Mouse (Mus musculus) cerebellum, adult 8-10 months (tissue): ENCODE data around the gene P2rx2.

Source experiments
- DNase-seq: peaks from one replicate; pipeline ENCODE4 v3.0.0; 2022

Gene P2rx2

GRCm38 (mm10) chr5:110342648-110343284, at the start of gene P2rx2:
Gene P2rx2 (minus strand): TSS chr5:110343212.
- DNase-seq, result no peak

DNA sequence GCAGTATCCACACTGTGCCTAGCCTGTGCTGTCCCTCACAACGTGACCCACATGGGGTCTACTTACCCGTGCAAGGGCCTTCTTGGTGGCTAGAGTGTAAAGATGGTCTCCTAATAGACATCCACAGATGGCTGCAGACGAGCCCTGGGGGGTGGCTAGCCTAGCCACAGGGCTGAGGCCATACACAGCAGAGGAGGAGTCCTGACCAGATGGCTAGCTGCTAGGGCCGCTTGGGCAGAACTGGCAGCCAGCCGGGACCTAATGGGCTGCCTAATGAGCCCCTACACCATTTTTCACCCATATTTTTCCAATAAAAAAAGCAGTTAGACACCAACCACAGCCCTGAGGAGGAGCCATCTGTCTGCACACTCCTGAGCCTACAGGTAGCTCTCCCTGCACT, 49.7 kb upstream of the P2rx2 start:
- DNase-seq, result peak; percentile 75

DNA sequence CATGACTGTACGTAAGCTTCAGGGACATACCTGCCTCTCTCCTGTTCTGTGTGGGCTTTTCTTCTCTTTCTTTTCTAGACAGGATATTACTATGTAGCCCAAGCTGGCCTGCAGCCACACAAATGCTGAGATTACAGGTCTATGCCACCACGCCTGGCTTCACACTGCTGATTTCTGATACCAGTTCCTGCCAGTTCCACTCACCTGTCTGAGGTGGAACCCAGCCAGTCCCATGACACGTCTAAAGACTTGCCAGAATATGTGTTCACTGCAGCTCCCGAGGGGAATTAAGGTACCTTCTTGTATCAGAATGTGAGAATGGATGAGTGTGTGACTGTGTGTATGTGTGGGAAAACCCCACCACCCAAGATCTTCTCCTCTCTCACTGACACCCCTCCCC, 47.6 kb upstream of the P2rx2 start:
- peak; percentile 58 for DNase-seq

GRCm38 (mm10) chr5:110387332-110387731, 44.3 kb upstream of the P2rx2 start:
- no peak for DNase-seq

- peak; percentile 65 for DNase-seq
Observed at GRCm38 (mm10) chr5:110386371-110387330, 43.6 kb upstream of the P2rx2 start.

GRCm38 (mm10) chr5:110385263-110385662, 42.3 kb upstream of the P2rx2 start:
- DNase-seq, result no peak

DNA sequence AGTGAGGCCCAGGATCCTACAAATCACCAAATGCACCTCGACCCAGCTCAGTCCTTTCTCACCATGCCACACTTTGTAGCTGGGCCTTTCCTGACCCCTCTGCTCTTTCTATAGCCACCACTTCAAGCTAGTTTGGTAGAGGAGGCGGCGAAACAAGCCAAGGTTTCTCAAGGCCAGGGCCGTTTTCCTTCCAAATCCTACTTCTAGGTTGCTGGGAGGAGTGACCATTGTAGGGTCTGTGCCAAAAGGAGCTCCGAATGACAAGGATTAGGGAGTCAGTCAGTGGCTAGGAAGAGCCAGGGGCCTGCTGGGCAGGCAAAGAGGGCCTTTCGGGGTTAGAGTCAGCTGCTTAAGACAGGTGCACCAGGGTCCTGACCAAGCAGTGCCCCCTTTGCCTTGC, 41.5 kb upstream of the P2rx2 start:
- DNase-seq, result no peak

DNA sequence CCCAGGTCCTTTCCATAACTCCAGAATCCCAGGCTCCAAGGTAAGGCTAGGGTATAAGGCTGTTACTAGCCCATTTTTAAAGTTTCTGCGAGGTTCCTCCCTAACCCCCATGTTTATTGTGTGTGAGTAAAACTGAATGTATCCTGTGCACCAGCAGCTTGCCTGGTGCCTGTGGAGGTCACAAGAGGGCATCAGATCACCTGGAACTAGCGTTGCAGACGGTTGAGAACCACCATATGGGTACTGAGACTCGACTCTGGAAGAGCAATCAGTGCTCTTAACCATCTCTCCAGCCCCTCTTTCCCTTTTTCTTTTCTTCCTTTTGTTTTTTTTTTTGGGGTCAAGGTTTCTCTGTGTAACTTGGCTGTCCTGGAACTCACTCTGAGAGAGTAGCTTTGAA, 36.8 kb upstream of the P2rx2 start:
- DNase-seq, result peak; percentile 21

- no peak for DNase-seq
Observed at GRCm38 (mm10) chr5:110379086-110379485, 36.1 kb upstream of the P2rx2 start.

DNA sequence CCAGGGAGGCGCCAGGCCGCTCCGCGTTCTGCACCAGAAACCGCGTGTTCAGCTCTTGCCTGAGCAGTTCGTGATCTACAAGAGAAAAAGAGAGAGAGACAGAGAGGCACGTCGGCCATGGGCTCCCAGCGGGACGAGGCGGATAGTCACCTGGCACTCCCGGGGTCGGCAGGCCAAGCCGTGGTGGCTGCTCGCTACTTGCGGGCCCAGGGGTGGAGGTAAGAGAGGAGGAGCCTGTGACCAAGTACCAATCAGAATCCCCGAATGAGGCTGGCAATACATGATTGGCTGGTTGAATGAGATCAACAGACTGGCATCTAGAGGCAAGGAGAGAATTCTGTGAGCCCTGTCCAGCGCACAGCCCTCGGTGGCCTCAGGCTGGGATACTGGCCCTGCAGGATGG, 35.2 kb upstream of the P2rx2 start:
- DNase-seq, result no peak

DNA sequence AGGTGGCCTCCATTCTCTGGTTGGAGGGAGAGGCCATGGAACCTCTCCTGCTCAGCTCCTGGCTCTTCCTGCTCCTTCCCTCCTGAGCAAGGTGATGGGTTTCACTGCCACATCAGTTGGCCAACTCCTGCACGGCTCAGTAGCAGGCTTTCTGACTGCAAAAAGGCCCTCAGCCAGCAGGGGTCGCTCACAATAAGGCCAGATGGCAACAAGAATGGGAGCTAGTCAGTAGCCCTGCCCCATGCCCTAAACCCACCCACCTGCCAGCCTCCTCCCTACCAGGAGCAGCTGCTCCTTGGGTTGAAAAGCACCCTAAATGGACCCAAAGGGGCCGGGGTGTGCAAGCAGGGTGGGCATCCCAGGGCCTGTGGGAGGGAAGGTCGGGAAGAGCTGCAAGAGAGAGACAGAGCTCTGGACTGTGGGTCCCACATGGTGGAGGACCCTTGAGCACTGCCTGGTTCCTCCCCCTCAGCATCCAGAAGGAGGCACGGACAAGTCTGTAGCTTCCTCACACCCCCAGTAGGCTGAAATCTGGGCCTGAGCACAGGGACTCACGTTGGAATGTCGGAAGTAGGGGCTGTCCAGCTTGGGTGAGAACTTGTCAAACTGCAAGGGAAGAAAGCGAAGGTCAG, 33.9 kb upstream of the P2rx2 start:
- DNase-seq, result peak; percentile 89

DNA sequence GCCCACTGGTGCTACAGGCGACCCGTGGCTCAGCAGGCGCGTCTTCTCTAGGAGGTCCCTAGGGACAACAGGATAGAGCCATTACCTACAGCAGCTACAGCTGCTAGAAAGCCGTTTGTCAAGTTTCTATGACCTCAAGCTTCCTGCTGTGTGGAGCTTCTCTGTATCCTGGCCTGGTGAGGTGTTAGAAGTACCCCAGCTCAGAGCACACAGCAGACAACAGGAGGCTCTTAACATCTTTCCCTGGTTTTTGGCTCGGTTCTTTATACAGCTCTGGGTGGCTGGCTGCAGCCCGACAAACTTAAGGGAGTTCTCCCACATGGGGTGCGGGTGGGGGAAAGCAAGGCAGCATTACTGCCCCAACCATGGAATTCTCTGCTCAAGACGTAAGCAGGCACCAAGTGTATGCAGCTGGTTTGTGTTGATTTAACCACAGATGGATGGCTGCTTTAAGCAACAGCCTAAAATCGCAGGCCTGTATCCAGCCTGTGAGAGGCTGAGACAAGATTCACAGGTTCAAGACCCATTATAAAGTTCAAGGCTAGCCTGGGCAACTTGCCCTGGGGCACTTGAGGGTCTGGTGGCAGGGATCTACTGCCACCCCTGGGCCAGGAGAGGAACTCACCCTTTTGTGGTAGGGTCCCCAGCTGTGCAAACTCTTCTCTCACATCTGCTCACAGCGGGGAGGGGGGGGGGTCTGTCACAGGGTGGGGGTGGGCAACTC, 21.0 kb upstream of the P2rx2 start:
- peak; percentile 18 for DNase-seq

DNA sequence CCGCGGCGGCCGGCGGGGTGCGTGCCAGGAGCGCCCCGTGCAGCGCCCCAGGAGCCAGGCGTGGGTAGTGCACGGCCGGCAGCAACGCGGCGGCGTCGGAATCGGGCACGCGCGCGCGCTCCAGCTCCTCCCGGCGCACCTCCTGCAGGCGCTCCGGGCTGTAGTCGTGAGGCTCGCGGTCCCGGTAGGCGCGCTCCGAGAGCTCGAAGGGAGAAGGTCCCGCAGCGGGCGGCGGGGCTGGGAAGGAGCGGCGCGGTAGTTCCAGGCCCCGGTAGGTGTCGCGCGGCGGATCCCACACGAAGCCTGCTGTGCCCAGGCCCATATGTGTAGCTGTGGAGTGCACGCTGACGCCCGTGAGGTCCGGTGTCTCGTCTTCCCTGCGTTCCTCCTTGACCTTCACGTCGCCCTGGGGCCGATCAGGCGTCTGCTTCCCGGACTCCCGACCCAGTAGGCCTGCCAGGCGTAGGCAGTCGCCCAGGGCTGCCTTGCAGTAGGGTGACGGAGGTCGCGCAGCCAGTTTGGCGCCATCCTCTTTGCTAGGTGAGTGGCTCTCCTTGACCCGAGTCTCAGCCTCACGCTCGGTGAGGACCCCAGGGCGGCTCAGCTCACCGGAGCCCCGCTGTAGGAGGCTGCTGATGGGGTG, 20.3 kb upstream of the P2rx2 start:
- peak; percentile 56 for DNase-seq

DNA sequence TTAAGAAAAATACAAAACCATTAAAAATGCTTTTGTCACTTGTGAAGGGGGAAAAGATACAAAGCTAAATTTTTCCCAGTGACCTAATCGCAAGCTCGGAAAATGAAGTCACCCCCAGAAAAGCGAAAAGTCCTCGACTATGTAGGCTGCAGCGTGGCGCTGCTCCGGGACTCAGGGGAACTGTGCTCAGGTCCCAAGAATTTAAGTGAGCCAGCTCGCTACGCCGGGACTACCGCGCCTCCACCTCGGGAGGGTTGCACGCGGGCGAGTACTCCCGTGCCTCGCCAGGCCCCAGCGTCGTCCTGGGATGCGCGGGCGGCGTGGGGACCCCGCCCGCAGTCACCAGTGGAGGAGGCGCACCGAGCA, 19.8 kb upstream of the P2rx2 start:
- no peak for DNase-seq

- DNase-seq, result no peak
Observed at GRCm38 (mm10) chr5:110361465-110361864, 18.5 kb upstream of the P2rx2 start.

GRCm38 (mm10) chr5:110357531-110358179, 14.6 kb upstream of the P2rx2 start:
- peak; percentile 88 for DNase-seq

- DNase-seq, result peak; percentile 26
Observed at GRCm38 (mm10) chr5:110354716-110355115, 11.7 kb upstream of the P2rx2 start.

DNA sequence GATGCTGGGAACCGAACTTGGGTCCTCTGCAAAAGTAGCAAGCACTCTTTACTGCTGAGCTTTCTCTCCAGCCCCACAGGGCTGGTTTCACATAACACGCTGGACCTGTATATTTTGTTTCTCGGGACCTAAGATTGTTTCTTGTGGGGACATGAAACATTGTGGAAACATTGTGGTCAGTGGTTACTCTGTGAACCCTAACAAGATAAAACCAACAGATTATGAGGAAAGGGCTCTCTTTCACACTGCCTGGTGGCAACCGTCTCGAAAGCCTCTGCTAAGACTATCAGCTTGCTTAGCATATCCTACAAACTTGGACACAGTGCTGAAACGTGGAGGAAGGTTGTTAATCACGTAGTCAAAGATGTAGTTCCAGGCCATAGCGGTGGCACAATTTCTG, 4.0 kb upstream of the P2rx2 start:
- DNase-seq, result no peak

DNA sequence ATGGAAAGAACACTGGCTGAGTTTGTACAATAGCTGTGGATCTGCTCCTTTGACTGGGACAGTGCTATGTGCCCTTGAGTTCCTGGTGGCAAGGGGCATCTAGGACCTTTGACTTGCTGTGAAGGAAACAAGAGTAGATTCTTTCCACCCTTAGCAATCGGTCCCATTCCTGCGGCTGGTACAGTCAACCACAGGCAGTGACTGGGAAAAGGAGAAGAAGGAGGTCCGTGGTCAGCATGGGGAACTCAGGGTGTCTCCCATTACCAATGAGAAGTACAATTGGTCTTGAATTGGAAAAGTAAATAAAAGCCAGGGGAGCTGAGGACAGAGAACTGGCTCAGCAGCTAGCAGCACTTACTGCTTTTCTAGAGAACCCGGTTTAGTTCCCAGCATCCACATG, 2.5 kb upstream of the P2rx2 start:
- no peak for DNase-seq

DNA sequence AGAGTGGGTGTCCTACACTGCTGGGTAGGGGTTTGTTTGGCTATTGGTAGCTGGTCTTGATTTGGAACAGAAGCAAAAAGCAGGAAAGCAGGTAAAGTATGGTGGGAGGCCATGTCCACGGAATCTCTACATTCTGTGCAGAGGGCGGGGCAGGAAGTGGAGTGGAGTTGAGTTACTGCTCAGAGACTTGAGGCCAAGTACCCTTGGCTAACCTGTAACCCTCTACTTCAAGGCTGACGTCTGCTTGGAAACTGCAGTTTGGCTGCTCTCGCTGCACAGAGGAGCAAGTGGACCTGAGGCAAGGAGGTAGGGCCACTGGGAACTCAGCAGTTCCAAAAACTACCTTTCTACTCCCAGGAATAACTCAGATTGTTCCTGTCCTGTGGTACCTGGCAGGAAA, 1.5 kb upstream of the P2rx2 start, which contains the start of gene Lrcol1:
Lrcol1 (plus strand) TSS at position 207 of the 400 bp plus-strand sequence.
- DNase-seq, result no peak

DNA sequence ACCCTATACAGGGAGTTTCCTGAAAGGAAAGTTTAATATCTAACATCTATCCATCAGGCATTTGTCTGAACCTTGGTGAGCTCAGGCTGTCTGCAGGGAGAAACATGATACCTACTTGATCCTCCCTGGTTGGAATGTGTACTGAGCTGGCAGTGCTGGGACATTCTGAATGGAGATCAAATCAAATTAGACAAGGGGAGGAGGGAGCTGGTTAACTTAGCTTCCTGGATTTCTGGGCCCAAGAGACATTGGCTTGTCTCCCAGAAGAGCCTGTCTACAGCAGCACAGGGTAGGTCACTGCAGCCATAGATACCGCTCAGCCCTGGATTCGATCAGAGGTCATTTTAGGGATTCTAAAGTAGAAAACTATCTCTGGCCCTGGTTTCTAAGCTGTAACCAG, 4.2 kb downstream of the P2rx2 start:
- DNase-seq, result no peak

GRCm38 (mm10) chr5:110330508-110330907, 12.5 kb downstream of the P2rx2 start:
- DNase-seq, result no peak
